Mouse (Mus musculus) CH12.LX (cell line): ENCODE data around the gene Kdm2b.
A peak's percentile ranks its signal among the peaks of the same experiment; 100 is the strongest.

Source experiments
- CTCF ChIP-seq, 2 experiments: IDR thresholded peaks in 1 of 2; conservative IDR thresholded peaks in 1 of 2; 2 replicates each; pipeline ENCODE4 v1.5.1; 2011 to 2012; ENCODE audit warnings: low read depth in 2 of 2, low read length in 2 of 2, improper control_type of control experiment in 1 of 2, inconsistent platforms in 1 of 2, mild to moderate bottlenecking in 1 of 2, moderate library complexity in 1 of 2
- E2F4 ChIP-seq: IDR thresholded peaks from 2 replicates; pipeline ENCODE4 v1.6.1; 2011; ENCODE audit warnings: low read depth, low read length, improper control_type of control experiment; ENCODE audit not compliant: insufficient replicate concordance
- MAFK ChIP-seq: IDR thresholded peaks from 2 replicates; pipeline ENCODE4 v1.6.1; 2011; ENCODE audit warnings: low read length, improper control_type of control experiment; ENCODE audit not compliant: insufficient replicate concordance
- MAX ChIP-seq: IDR thresholded peaks from 2 replicates; pipeline ENCODE4 v1.6.1; 2011; ENCODE audit warnings: low read length, improper control_type of control experiment
- MXI1 ChIP-seq: IDR thresholded peaks from 2 replicates; pipeline ENCODE4 v1.6.1; 2011; ENCODE audit warnings: mild to moderate bottlenecking, low read depth, low read length, improper control_type of control experiment
- USF2 ChIP-seq: conservative IDR thresholded peaks from 2 replicates; pipeline ENCODE4 v1.6.1; 2011; ENCODE audit warnings: low read depth, low read length, improper control_type of control experiment
- ZC3H11A ChIP-seq: IDR thresholded peaks from 2 replicates; pipeline ENCODE4 v1.6.1; 2012; ENCODE audit warnings: low read depth, mild to moderate bottlenecking, inconsistent platforms, low read length, improper control_type of control experiment

- TF ChIP-seq MAX (no peak; the same call in 1 of the 2 replicates), E2F4 (peak; percentile 80; the same call in 1 of the 2 replicates), CTCF (conservative IDR thresholded peaks at IDR 0.05 in 1 of 2, IDR thresholded peaks at IDR 0.05 in 1 of 2; ENCODE audit: low read depth in 2 of 2, low read length in 2 of 2) (no peak), MXI1 (peak; percentile 34; the same call in 1 of the 2 replicates), USF2 (no peak), MAFK (peak; percentile 9; the same call in 1 of the 2 replicates), ZC3H11A (no peak)
Observed at GRCm38 (mm10) chr5:122994303-122994846, 4.8 kb upstream of the Kdm2b start.
